Comparison of ENCODE assay signal across 30 mouse cellular contexts in the genomic region with DNA sequence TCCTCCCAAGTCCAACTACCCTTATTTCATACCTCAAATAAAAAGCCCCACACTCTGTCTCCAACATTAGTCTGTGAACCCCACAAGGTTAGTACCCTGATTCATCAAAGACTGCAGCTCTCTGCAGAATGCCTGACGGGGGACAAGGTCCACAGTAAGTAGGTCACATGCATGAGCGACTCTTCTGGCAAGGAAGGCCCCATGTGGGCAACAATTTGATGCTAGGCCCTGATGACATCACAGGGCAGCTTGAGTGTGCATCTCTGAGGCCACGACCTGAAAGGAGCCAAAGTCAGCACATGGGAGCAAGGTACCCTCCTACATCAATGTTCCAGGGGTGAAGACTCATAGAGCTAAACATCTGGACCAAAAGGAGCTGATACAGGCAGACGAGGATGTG.
DNase-seq lines count a peak whose midpoint lies in the region; ATAC-seq and TF ChIP-seq lines count a peak whose summit lies in the region.
"Had no signal": no experiment of that assay in that cellular context is flagged by ENCODE, and none has a peak within 500 bp of the region (broad histone marks: within the 10 kb centered on the region; RNA-seq: fewer than 3 reads in every experiment).

No protein-coding gene starts in this region.

- no peaks in the 10 kb centered on the region for H3K27me3 ChIP-seq in kidney, adult 2 months (replicated peaks; ENCODE audit: control insufficient read depth, insufficient read depth, low read length)
- H3K27me3 ChIP-seq in kidney, embryonic 16.5 days (ENCODE audit: insufficient read depth, low read length): no peaks in the 10 kb centered on the region
- H3K27me3 ChIP-seq: embryonic facial prominence, embryonic 15.5 days; limb, embryonic 12.5 days; liver, embryonic 15.5 days; lung, embryonic 15.5 days; neural tube, embryonic 13.5 days had no signal

- no peak overlapping the region for H3K9ac ChIP-seq in kidney, embryonic 16.5 days (replicated peaks; ENCODE audit: low read length)
- H3K9ac ChIP-seq: embryonic facial prominence, embryonic 15.5 days; forebrain, embryonic 12.5 days; forebrain, postnatal 0 days; heart, embryonic 13.5 days; hindbrain, embryonic 14.5 days; limb, embryonic 12.5 days; liver, embryonic 15.5 days; lung, embryonic 15.5 days; neural tube, embryonic 13.5 days had no signal

- WGBS in kidney, adult 2 months: 33% methylated on average over 4 of the region's 4 CpGs
- 52% methylated on average over 4 of the region's 4 CpGs for WGBS in kidney, embryonic 16.5 days

- H3K4me2 ChIP-seq in kidney, embryonic 16.5 days (replicated peaks; ENCODE audit: low read depth, low read length): no peak overlapping the region
- H3K4me2 ChIP-seq: embryonic facial prominence, embryonic 15.5 days; forebrain, embryonic 12.5 days; heart, embryonic 13.5 days; hindbrain, embryonic 14.5 days; limb, embryonic 12.5 days; liver, embryonic 15.5 days; lung, embryonic 15.5 days; midbrain, embryonic 11.5 days; neural tube, embryonic 13.5 days had no signal

- no peak for ATAC-seq in kidney, embryonic 16.5 days (ENCODE audit: low FRiP score, low TSS enrichment)
- ATAC-seq in CD4-positive, CD25-positive, alpha-beta regulatory T cell, adult 4 months: no peak
- ATAC-seq: forebrain, postnatal 0 days; intestine, postnatal 0 days; Patski had no signal

- no peaks in the 10 kb centered on the region for H3K36me3 ChIP-seq in kidney, adult 2 months (ENCODE audit: control insufficient read depth, insufficient read depth, low read length)
- no peaks in the 10 kb centered on the region for H3K36me3 ChIP-seq in kidney, embryonic 16.5 days (ENCODE audit: insufficient read depth, low read length)
- H3K36me3 ChIP-seq: embryonic facial prominence, embryonic 10.5 days; embryonic facial prominence, embryonic 15.5 days; forebrain, embryonic 12.5 days; heart, embryonic 13.5 days; limb, embryonic 12.5 days; liver, embryonic 15.5 days; lung, embryonic 15.5 days; neural tube, embryonic 13.5 days had no signal

- H3K9me3 ChIP-seq in kidney, embryonic 16.5 days (ENCODE audit: low read length): no peaks in the 10 kb centered on the region
- H3K9me3 ChIP-seq: embryonic facial prominence, embryonic 10.5 days; embryonic facial prominence, embryonic 15.5 days; forebrain, embryonic 12.5 days; heart, embryonic 13.5 days; limb, embryonic 12.5 days; liver, embryonic 15.5 days; lung, embryonic 15.5 days; neural tube, embryonic 13.5 days had no signal

- DNase-seq in cerebellum, adult 9-10 months: peak; percentile 2
- DNase-seq in cerebellum, adult 8-10 months: no peak
- DNase-seq in kidney, adult 2 months: peak; percentile 85
- DNase-seq in kidney, postnatal 10 days: peak; percentile 18
- DNase-seq in retina, postnatal 1 day: peak; percentile 54
- DNase-seq in right cerebral cortex, postnatal 4 days: no peak
- DNase-seq: adrenal gland, postnatal 25 days; cerebellum, adult 9-11 months; forebrain, postnatal 0 days; heart, adult 2 months; heart, postnatal 10 days; right cerebral cortex, postnatal 14 days; thymus, adult 2 months; thymus, postnatal 36 days had no signal

- no peak for TF ChIP-seq CTCF in kidney, adult 2 months (conservative IDR thresholded peaks at IDR 0.05; ENCODE audit: insufficient read depth, insufficient read length, low read depth, low read length)

- peaks cover 6% of the 10 kb centered on the region; the same call in 1 of the 2 replicates for H3K4me1 ChIP-seq in kidney, adult 2 months (ENCODE audit: control insufficient read depth, insufficient read depth, low read length)
- no peaks in the 10 kb centered on the region for H3K4me1 ChIP-seq in kidney, embryonic 16.5 days (ENCODE audit: insufficient read depth, low read length)
- H3K4me1 ChIP-seq: embryonic facial prominence, embryonic 10.5 days; embryonic facial prominence, embryonic 15.5 days; forebrain, embryonic 12.5 days; heart, embryonic 13.5 days; limb, embryonic 12.5 days; liver, embryonic 15.5 days; lung, embryonic 15.5 days had no signal

- no peak overlapping the region for H3K27ac ChIP-seq in kidney, adult 2 months (ENCODE audit: insufficient read depth, low read depth, low read length)
- no peak overlapping the region for H3K27ac ChIP-seq in kidney, embryonic 16.5 days (ENCODE audit: low read length)
- H3K27ac ChIP-seq: embryonic facial prominence, embryonic 10.5 days; embryonic facial prominence, embryonic 15.5 days; forebrain, embryonic 12.5 days; heart, adult 2 months; heart, embryonic 13.5 days; hindbrain, embryonic 14.5 days; layer of hippocampus, adult 2 months; left cerebral cortex, adult 2 months; limb, embryonic 12.5 days; liver, embryonic 15.5 days; lung, embryonic 15.5 days; neural tube, embryonic 13.5 days had no signal

- no peak overlapping the region for H3K4me3 ChIP-seq in kidney, adult 2 months (ENCODE audit: insufficient read depth, low read depth, low read length)
- no peak overlapping the region for H3K4me3 ChIP-seq in kidney, embryonic 16.5 days (ENCODE audit: low read length)
- H3K4me3 ChIP-seq: embryonic facial prominence, embryonic 10.5 days; embryonic facial prominence, embryonic 15.5 days; forebrain, embryonic 12.5 days; heart, adult 2 months; heart, embryonic 13.5 days; layer of hippocampus, adult 2 months; left cerebral cortex, adult 2 months; limb, embryonic 12.5 days; liver, embryonic 15.5 days; lung, embryonic 15.5 days; neural tube, embryonic 13.5 days had no signal

- TF ChIP-seq POLR2A in kidney, adult 2 months (IDR thresholded peaks at IDR 0.05; ENCODE audit: low read depth, low read length): no peak

Comparison
In these comparisons a context has a peak if more than half of its experiments do, and no peak if none do; other contexts are left out.
1. DNase-seq: peak in cerebellum, adult 9-10 months (single experiment), kidney, adult 2 months (single experiment), kidney, postnatal 10 days (single experiment) and retina, postnatal 1 day (single experiment); none in cerebellum, adult 8-10 months (single experiment) and right cerebral cortex, postnatal 4 days (single experiment).